ENCODE assay signal across 14 mouse cellular contexts in genomic region chr6:128900796-128901552, GRCm38 (mm10). TPM values are rescaled to one million over a fixed set of nuclear protein-coding genes. Genes with fewer than 3 reads are reported as not detected.
"Had no signal": no experiment of that assay in that cellular context is flagged by ENCODE, and none has a peak within 500 bp of the region (broad histone marks: within the 10 kb centered on the region; RNA-seq: fewer than 3 reads in every experiment).

No protein-coding gene starts in this region.

RNA-seq across cellular contexts. Expression of gene BC035044, which starts 10.0 kb away (rescaled TPM):
- polyA plus RNA-seq: myocyte had no signal

RNA-seq across cellular contexts. Expression of gene Clec2i, which starts 13.6 kb away (rescaled TPM):
- total RNA-seq: midbrain, postnatal 0 days had no signal
- polyA plus RNA-seq: midbrain, embryonic 11.5 days; midbrain, embryonic 13.5 days; midbrain, embryonic 15.5 days; midbrain, postnatal 0 days; myocyte; neural tube, embryonic 11.5 days; neural tube, embryonic 13.5 days; neural tube, embryonic 15.5 days; testis, adult 2 months had no signal

RNA-seq across cellular contexts. Expression of gene Clec2g, which starts 33.2 kb away (rescaled TPM):
- total RNA-seq: midbrain, postnatal 0 days had no signal
- polyA plus RNA-seq: liver, embryonic 14.5 days; liver, embryonic 16.5 days; lung, embryonic 14.5 days; lung, postnatal 0 days; macrophage; midbrain, embryonic 11.5 days; midbrain, embryonic 13.5 days; midbrain, embryonic 15.5 days; midbrain, postnatal 0 days; myocyte; neural tube, embryonic 11.5 days; neural tube, embryonic 13.5 days; neural tube, embryonic 15.5 days; testis, adult 2 months had no signal
